Mouse (Mus musculus): ENCODE data around the gene Cinp. TPM values are rescaled to one million over a fixed set of nuclear protein-coding genes. Genes with fewer than 3 reads are reported as not detected.

The Cinp gene
- polyA plus RNA-seq, 1 experiment from 2014 or later = 80.8 TPM

Other genes starting within 250 kb of the Cinp start
- gene 1700001K19Rik, start 206.5 kb downstream of the Cinp start, polyA plus RNA-seq (2015; fragmentation: Nextera tagmentation; extraction: Ambion mirVana) = 0.27 TPM in 1 of 2 replicates, not detected in the other
- 994 and 1,027 TPM in 2 replicates for gene Hsp90aa1, start 186.4 kb downstream of the Cinp start, polyA plus RNA-seq (2015; fragmentation: Nextera tagmentation; extraction: Ambion mirVana)
- gene Wdr20, start 151.2 kb downstream of the Cinp start, polyA plus RNA-seq (2015; fragmentation: Nextera tagmentation; extraction: Ambion mirVana) = 23.8 and 24.4 TPM in 2 replicates
- gene Mok, start 48.2 kb downstream of the Cinp start, polyA plus RNA-seq (2015; fragmentation: Nextera tagmentation; extraction: Ambion mirVana) = 6.2 and 7.8 TPM in 2 replicates
- 6.1 and 6.4 TPM in 2 replicates for gene Zfp839, start 38.9 kb downstream of the Cinp start, polyA plus RNA-seq (2015; fragmentation: Nextera tagmentation; extraction: Ambion mirVana)
- 3.7 and 4.7 TPM in 2 replicates for gene Tecpr2, start 119 bp upstream of the Cinp start, polyA plus RNA-seq (2015; fragmentation: Nextera tagmentation; extraction: Ambion mirVana)
- gene Ankrd9, start 89.9 kb upstream of the Cinp start, polyA plus RNA-seq (2015; fragmentation: Nextera tagmentation; extraction: Ambion mirVana) = 12.1 and 14.0 TPM in 2 replicates
- 10.0 and 10.5 TPM in 2 replicates for gene Rcor1, start 150.2 kb upstream of the Cinp start, polyA plus RNA-seq (2015; fragmentation: Nextera tagmentation; extraction: Ambion mirVana)